Mouse (Mus musculus) CH12.LX (cell line): ENCODE data around the gene Prkcb.

Source experiments
- POLR2A ChIP-seq: IDR thresholded peaks from 2 replicates; pipeline ENCODE4 v1.6.1; 2011; ENCODE audit warnings: low read depth, mild to moderate bottlenecking, improper control_type of control experiment, low read length
- RAD21 ChIP-seq: IDR thresholded peaks from 2 replicates; pipeline ENCODE4 v1.6.1; 2011; ENCODE audit warnings: low read depth, mild to moderate bottlenecking, low read length, improper control_type of control experiment, moderate library complexity
- TCF12 ChIP-seq: IDR thresholded peaks from 2 replicates; pipeline ENCODE4 v1.6.1; 2014; ENCODE audit warnings: low read depth, mild to moderate bottlenecking, inconsistent platforms, low read length, improper control_type of control experiment
- UBTF ChIP-seq: IDR thresholded peaks from 2 replicates; pipeline ENCODE4 v1.6.1; 2012; ENCODE audit warnings: low read depth, mild to moderate bottlenecking, inconsistent platforms, low read length, improper control_type of control experiment, moderate library complexity

DNA sequence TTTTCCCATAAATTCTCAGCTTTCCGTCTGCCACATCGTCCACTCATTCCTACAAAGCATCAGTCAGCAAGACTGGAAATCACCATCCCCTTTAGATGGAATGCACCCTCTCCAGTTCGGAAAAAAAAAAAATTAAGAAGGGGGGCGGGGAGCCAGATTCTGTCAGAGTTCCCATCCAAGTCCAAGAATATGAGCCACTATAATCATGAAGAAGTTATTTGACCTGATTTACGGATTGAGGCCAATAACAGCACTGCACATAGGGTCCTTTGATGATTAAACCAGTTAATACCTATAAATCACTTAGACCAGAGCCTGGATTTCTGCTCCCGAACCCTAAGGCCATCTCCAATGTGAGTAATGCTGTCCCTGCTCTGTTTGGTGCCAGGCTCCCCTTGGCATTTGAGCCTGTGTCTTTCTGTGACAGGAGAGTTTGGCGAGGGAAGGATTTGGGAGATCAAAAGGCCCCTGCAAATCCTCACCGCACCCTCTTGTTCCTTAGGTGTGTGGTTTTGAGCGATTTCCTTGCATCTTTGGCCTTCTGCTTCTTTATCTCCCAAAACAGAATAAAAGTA lies 308.1 kb downstream of the Prkcb start:
- TF ChIP-seq POLR2A (no peak), UBTF (no peak), TCF12 (no peak), RAD21 (no peak)
